Mouse (Mus musculus): Measurements from ENCODE around the gene Gm45713. TPM values are rescaled to one million over a fixed set of nuclear protein-coding genes. Genes with fewer than 3 reads are reported as not detected.
"Not testable (repeated sequence)": the region's sequence is repeated elsewhere in the genome, so short reads cannot be mapped to it uniquely, and the experiment has no call there.

Gene Gm45713
- polyA plus RNA-seq, 1 experiment from 2014 or later: not detected

GRCm38 (mm10) chr7:45126147-45126843, 9.7 kb downstream of the Gm45713 start:
- Histone ChIP-seq H3K4me2 (replicated peaks; ENCODE audit: low read depth, low read length) (peak overlapping the region; percentile 92), H3K4me3 (ENCODE audit: low read length) (peak overlapping the region; percentile 88), H3K9me3 (ENCODE audit: low read length) (no peaks in the 10 kb centered on the region), H3K4me1 (ENCODE audit: insufficient read depth, low read length) (peaks cover 53% of the 10 kb centered on the region), H3K36me3 (ENCODE audit: insufficient read depth, low read length) (peaks cover 51% of the 10 kb centered on the region), H3K9ac (replicated peaks; ENCODE audit: low read length) (peak overlapping the region; percentile 94), H3K27ac (ENCODE audit: low read length) (peak overlapping the region; percentile 95), H3K27me3 (ENCODE audit: insufficient read depth, low read length) (no peaks in the 10 kb centered on the region)
- 73% methylated on average over 17 of the region's 17 CpGs for WGBS
- ATAC-seq (ENCODE audit: low FRiP score, low TSS enrichment): no peak

DNA sequence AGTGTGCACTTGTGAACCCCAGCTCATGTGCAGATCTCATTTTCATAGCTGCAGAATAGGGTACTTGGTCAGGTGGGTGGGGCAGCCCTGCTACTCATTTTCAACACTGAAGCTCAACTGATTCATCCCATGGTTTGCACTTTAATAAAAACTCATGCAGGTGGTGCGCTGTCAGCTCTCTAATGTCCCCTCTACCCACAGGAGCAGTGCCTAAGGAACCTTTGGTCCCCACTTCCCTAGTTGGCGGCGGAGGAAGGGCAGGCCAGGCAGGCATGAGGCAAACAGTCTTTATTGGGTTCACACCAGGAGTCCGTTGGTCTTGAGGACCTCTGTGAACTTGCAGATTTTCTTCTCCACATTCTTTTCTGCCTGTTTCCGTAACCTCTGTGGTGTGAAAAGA, 10.4 kb downstream of the Gm45713 start:
- Histone ChIP-seq H3K36me3 (ENCODE audit: insufficient read depth, low read length) (peaks cover 57% of the 10 kb centered on the region), H3K4me1 (ENCODE audit: insufficient read depth, low read length) (peaks cover 53% of the 10 kb centered on the region), H3K4me3 (ENCODE audit: low read length) (peak overlapping the region; percentile 6; the same call in 1 of the 2 replicates), H3K4me2 (replicated peaks; ENCODE audit: low read depth, low read length) (peak overlapping the region; percentile 92), H3K9ac (replicated peaks; ENCODE audit: low read length) (peak overlapping the region; percentile 94; the same call in 1 of the 2 replicates), H3K27ac (ENCODE audit: low read length) (peak overlapping the region; percentile 95)
- H3K27me3 ChIP-seq (ENCODE audit: insufficient read depth, low read length); H3K9me3 ChIP-seq (ENCODE audit: low read length); ATAC-seq (ENCODE audit: low FRiP score, low TSS enrichment): not testable (repeated sequence)
- 68% methylated on average over 5 of the region's 5 CpGs for WGBS

- peak overlapping the region; percentile 92 for H3K4me2 ChIP-seq (replicated peaks; ENCODE audit: low read depth, low read length)
- WGBS: 18% methylated on average over 7 of the region's 7 CpGs
- no peak overlapping the region for H3K9ac ChIP-seq (replicated peaks; ENCODE audit: low read length)
Measured at GRCm38 (mm10) chr7:45125144-45125600, 10.9 kb downstream of the Gm45713 start.

GRCm38 (mm10) chr7:45124224-45125143, 11.5 kb downstream of the Gm45713 start, which contains the start of gene Rps11:
TSS of gene Rps11 (minus strand) at chr7:45124439.
- H3K9me3 ChIP-seq (ENCODE audit: low read length): no peaks in the 10 kb centered on the region
- H3K27me3 ChIP-seq (ENCODE audit: insufficient read depth, low read length): no peaks in the 10 kb centered on the region
- peak within 1 kb of the TSS; percentile 100 for H3K9ac ChIP-seq (replicated peaks; ENCODE audit: low read length)
- H3K36me3 ChIP-seq (ENCODE audit: insufficient read depth, low read length): peaks cover 68% of the 10 kb centered on the region
- peak; percentile 81 for ATAC-seq (ENCODE audit: low FRiP score, low TSS enrichment)
- H3K4me3 ChIP-seq (ENCODE audit: low read length): peak within 1 kb of the TSS; percentile 98
- H3K4me1 ChIP-seq (ENCODE audit: insufficient read depth, low read length): peaks cover 46% of the 10 kb centered on the region
- under 1% methylated on average over 59 of the region's 59 CpGs for WGBS
- H3K27ac ChIP-seq (ENCODE audit: low read length): peak within 1 kb of the TSS; percentile 95
- H3K4me2 ChIP-seq (replicated peaks; ENCODE audit: low read depth, low read length): peak within 1 kb of the TSS; percentile 92

More at GRCm38 (mm10) chr7:45125144-45125600, 10.9 kb downstream of the Gm45713 start:
- Histone ChIP-seq H3K27me3 (ENCODE audit: insufficient read depth, low read length) (no peaks in the 10 kb centered on the region), H3K4me1 (ENCODE audit: insufficient read depth, low read length) (peaks cover 53% of the 10 kb centered on the region), H3K36me3 (ENCODE audit: insufficient read depth, low read length) (peaks cover 61% of the 10 kb centered on the region), H3K9me3 (ENCODE audit: low read length) (no peaks in the 10 kb centered on the region), H3K27ac (ENCODE audit: low read length) (peak overlapping the region; percentile 95), H3K4me3 (ENCODE audit: low read length) (peak overlapping the region; percentile 6; the same call in 1 of the 2 replicates)
- ATAC-seq (ENCODE audit: low FRiP score, low TSS enrichment): no peak

GRCm38 (mm10) chr7:45123186-45123570, 12.9 kb downstream of the Gm45713 start:
- peak overlapping the region; percentile 90 for H3K27ac ChIP-seq (ENCODE audit: low read length)
- 14% methylated on average over 12 of the region's 12 CpGs for WGBS

GRCm38 (mm10) chr7:45122561-45123185, 13.4 kb downstream of the Gm45713 start:
- Histone ChIP-seq H3K27ac (ENCODE audit: low read length) (no peak overlapping the region), H3K36me3 (ENCODE audit: insufficient read depth, low read length) (peaks cover 78% of the 10 kb centered on the region), H3K9me3 (ENCODE audit: low read length) (no peaks in the 10 kb centered on the region), H3K9ac (replicated peaks; ENCODE audit: low read length) (peak overlapping the region; percentile 100), H3K4me1 (ENCODE audit: insufficient read depth, low read length) (peaks cover 50% of the 10 kb centered on the region), H3K27me3 (ENCODE audit: insufficient read depth, low read length) (no peaks in the 10 kb centered on the region), H3K4me3 (ENCODE audit: low read length) (peak overlapping the region; percentile 98), H3K4me2 (replicated peaks; ENCODE audit: low read depth, low read length) (peak overlapping the region; percentile 73)
- no peak for ATAC-seq (ENCODE audit: low FRiP score, low TSS enrichment)
- 81% methylated on average over 15 of the region's 15 CpGs for WGBS

More at GRCm38 (mm10) chr7:45123186-45123570, 12.9 kb downstream of the Gm45713 start:
- no peaks in the 10 kb centered on the region for H3K9me3 ChIP-seq (ENCODE audit: low read length)
- H3K4me1 ChIP-seq (ENCODE audit: insufficient read depth, low read length): peaks cover 44% of the 10 kb centered on the region
- peaks cover 78% of the 10 kb centered on the region for H3K36me3 ChIP-seq (ENCODE audit: insufficient read depth, low read length)
- no peak for ATAC-seq (ENCODE audit: low FRiP score, low TSS enrichment)
- no peaks in the 10 kb centered on the region for H3K27me3 ChIP-seq (ENCODE audit: insufficient read depth, low read length)
- H3K9ac ChIP-seq (replicated peaks; ENCODE audit: low read length): peak overlapping the region; percentile 100
- H3K4me3 ChIP-seq (ENCODE audit: low read length): peak overlapping the region; percentile 98
- H3K4me2 ChIP-seq (replicated peaks; ENCODE audit: low read depth, low read length): peak overlapping the region; percentile 73

DNA sequence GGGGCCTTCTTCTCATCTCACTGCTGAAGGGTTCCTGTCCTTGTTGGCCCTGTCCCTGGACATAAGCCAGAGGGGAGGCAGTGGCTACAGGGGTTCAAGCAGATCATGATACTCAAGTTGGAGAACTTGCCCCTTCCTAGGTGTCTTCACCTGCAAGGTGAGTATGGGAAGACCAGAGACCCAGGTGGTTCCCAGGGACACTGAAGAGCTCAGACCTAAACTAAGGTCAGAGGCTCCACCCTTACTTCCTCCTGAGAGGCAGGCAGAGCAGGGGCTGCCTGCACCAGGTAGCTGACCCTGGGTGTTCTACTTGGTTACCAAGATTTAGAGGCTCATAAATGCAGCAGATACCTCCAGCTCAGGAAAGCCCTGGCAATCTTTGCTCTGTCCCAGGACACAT, 14.1 kb downstream of the Gm45713 start:
- Histone ChIP-seq H3K9ac (replicated peaks; ENCODE audit: low read length) (0 out of 2 replicates have a peak overlapping the region, but pooled peaks have one; percentile 20), H3K4me2 (replicated peaks; ENCODE audit: low read depth, low read length) (no peak overlapping the region; the same call in 1 of the 2 replicates), H3K9me3 (ENCODE audit: low read length) (no peaks in the 10 kb centered on the region), H3K36me3 (ENCODE audit: insufficient read depth, low read length) (peaks cover 71% of the 10 kb centered on the region), H3K27ac (ENCODE audit: low read length) (no peak overlapping the region), H3K27me3 (ENCODE audit: insufficient read depth, low read length) (no peaks in the 10 kb centered on the region), H3K4me1 (ENCODE audit: insufficient read depth, low read length) (peaks cover 45% of the 10 kb centered on the region), H3K4me3 (ENCODE audit: low read length) (no peak overlapping the region)
- no peak for ATAC-seq (ENCODE audit: low FRiP score, low TSS enrichment)

DNA sequence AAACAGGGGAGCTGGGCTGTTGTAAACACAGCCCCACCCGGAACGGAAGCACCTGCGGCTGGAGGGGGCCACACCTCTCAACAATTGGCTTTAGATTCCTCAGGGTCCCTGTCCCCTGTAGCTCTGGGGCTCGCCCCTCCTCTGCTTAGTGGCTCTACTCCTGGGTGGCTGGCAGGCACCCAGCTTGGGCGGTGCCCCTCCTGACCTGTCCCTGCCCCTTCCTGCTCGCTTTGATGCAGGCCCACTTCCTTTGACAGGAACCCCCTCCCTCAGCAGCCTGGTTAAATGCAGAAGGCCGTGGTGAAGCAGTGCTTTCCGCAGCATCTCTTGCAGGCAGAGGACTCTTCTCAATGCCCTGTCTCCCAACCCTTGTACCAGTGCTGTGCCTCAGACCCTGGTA, 14.6 kb downstream of the Gm45713 start:
- no peak overlapping the region for H3K4me2 ChIP-seq (replicated peaks; ENCODE audit: low read depth, low read length)
- H3K9ac ChIP-seq (replicated peaks; ENCODE audit: low read length): 0 out of 2 replicates have a peak overlapping the region, but pooled peaks have one; percentile 20
- H3K27me3 ChIP-seq (ENCODE audit: insufficient read depth, low read length): no peaks in the 10 kb centered on the region
- H3K36me3 ChIP-seq (ENCODE audit: insufficient read depth, low read length): peaks cover 66% of the 10 kb centered on the region
- H3K4me1 ChIP-seq (ENCODE audit: insufficient read depth, low read length): peaks cover 40% of the 10 kb centered on the region
- H3K9me3 ChIP-seq (ENCODE audit: low read length): no peaks in the 10 kb centered on the region
- ATAC-seq (ENCODE audit: low FRiP score, low TSS enrichment): no peak
- no peak overlapping the region for H3K4me3 ChIP-seq (ENCODE audit: low read length)
- peak overlapping the region; percentile 10; the same call in 1 of the 2 replicates for H3K27ac ChIP-seq (ENCODE audit: low read length)
- WGBS: 65% methylated on average over 8 of the region's 8 CpGs
